Mouse (Mus musculus): ENCODE measurements around the gene Zdhhc19.

The Zdhhc19 gene

GRCm38 (mm10) chr16:32495965-32496364, at the start of gene Zdhhc19:
TSS of gene Zdhhc19 (plus strand) at chr16:32496265.
- no peak for DNase-seq (ENCODE audit: low spot score in 2 of 2)

- DNase-seq (ENCODE audit: low spot score in 2 of 2), result no peak
These were observed 49.4 kb upstream of the Zdhhc19 start for GRCm38 (mm10) chr16:32446563-32447138.

GRCm38 (mm10) chr16:32449665-32450064, 46.4 kb upstream of the Zdhhc19 start:
- peak in 1 of 2 experiments; percentile 42 for DNase-seq (ENCODE audit: low spot score in 2 of 2)

- DNase-seq (ENCODE audit: low spot score in 2 of 2), result no peak
These were observed 45.9 kb upstream of the Zdhhc19 start for GRCm38 (mm10) chr16:32450133-32450532.

GRCm38 (mm10) chr16:32453102-32453501, 43.0 kb upstream of the Zdhhc19 start:
- no peak for DNase-seq (ENCODE audit: low spot score in 2 of 2)

- no peak for DNase-seq (ENCODE audit: low spot score in 2 of 2)
These were observed 41.4 kb upstream of the Zdhhc19 start for GRCm38 (mm10) chr16:32454646-32455045.

GRCm38 (mm10) chr16:32456086-32456485, 40.0 kb upstream of the Zdhhc19 start:
- no peak for DNase-seq (ENCODE audit: low spot score in 2 of 2)

- DNase-seq (ENCODE audit: low spot score in 2 of 2), result no peak
These were observed 39.3 kb upstream of the Zdhhc19 start for GRCm38 (mm10) chr16:32456761-32457160.

GRCm38 (mm10) chr16:32457589-32458386, 38.3 kb upstream of the Zdhhc19 start:
- peak; percentile 70 to 79 for DNase-seq (ENCODE audit: low spot score in 2 of 2)

GRCm38 (mm10) chr16:32460518-32460917, 35.5 kb upstream of the Zdhhc19 start:
- no peak for DNase-seq (ENCODE audit: low spot score in 2 of 2)

GRCm38 (mm10) chr16:32461713-32462112, 34.4 kb upstream of the Zdhhc19 start:
- no peak for DNase-seq (ENCODE audit: low spot score in 2 of 2)

- no peak for DNase-seq (ENCODE audit: low spot score in 2 of 2)
These were observed 33.1 kb upstream of the Zdhhc19 start for GRCm38 (mm10) chr16:32462950-32463349.

- no peak for DNase-seq (ENCODE audit: low spot score in 2 of 2)
These were observed 32.6 kb upstream of the Zdhhc19 start for GRCm38 (mm10) chr16:32463426-32463825.

- no peak for DNase-seq (ENCODE audit: low spot score in 2 of 2)
These were observed 31.2 kb upstream of the Zdhhc19 start for GRCm38 (mm10) chr16:32464908-32465307.

- no peak for DNase-seq (ENCODE audit: low spot score in 2 of 2)
These were observed 27.6 kb upstream of the Zdhhc19 start for GRCm38 (mm10) chr16:32468488-32468887.

GRCm38 (mm10) chr16:32469404-32470105, 26.5 kb upstream of the Zdhhc19 start:
- DNase-seq (ENCODE audit: low spot score in 2 of 2), result no peak

- DNase-seq (ENCODE audit: low spot score in 2 of 2), result no peak
These were observed 23.6 kb upstream of the Zdhhc19 start for GRCm38 (mm10) chr16:32472276-32473015.

- no peak for DNase-seq (ENCODE audit: low spot score in 2 of 2)
These were observed 18.8 kb upstream of the Zdhhc19 start for GRCm38 (mm10) chr16:32477315-32477714.

- DNase-seq (ENCODE audit: low spot score in 2 of 2), result no peak
These were observed 16.6 kb upstream of the Zdhhc19 start for GRCm38 (mm10) chr16:32479415-32479814.

- no peak for DNase-seq (ENCODE audit: low spot score in 2 of 2)
These were observed 11.6 kb upstream of the Zdhhc19 start for GRCm38 (mm10) chr16:32484431-32484871.

- DNase-seq (ENCODE audit: low spot score in 2 of 2), result no peak
These were observed 10.9 kb upstream of the Zdhhc19 start for GRCm38 (mm10) chr16:32485209-32485608.

GRCm38 (mm10) chr16:32486046-32486445, 10.0 kb upstream of the Zdhhc19 start:
- no peak for DNase-seq (ENCODE audit: low spot score in 2 of 2)
